28 mouse cellular contexts compared by ENCODE assay signal in genomic region chr19:25336731-25337130, GRCm38 (mm10).
DNase-seq lines count a peak whose midpoint lies in the region; ATAC-seq and TF ChIP-seq lines count a peak whose summit lies in the region.
"Had no signal": no experiment of that assay in that cellular context is flagged by ENCODE, and none has a peak within 500 bp of the region (broad histone marks: within the 10 kb centered on the region; RNA-seq: fewer than 3 reads in every experiment).

No protein-coding gene starts in this region.

- peaks cover 4 to 20% of the 10 kb centered on the region in 2 experiments; a peak in 2 of 4 replicates for H3K4me1 ChIP-seq in MEL (ENCODE audit: control insufficient read depth in 1 of 2, insufficient read depth in 2 of 2, low read length in 2 of 2)
- peaks cover 33% of the 10 kb centered on the region for H3K4me1 ChIP-seq in liver, embryonic 12.5 days
- peaks cover 10% of the 10 kb centered on the region for H3K4me1 ChIP-seq in liver, embryonic 15.5 days (replicated peaks)
- H3K4me1 ChIP-seq in olfactory bulb, adult 2 months (ENCODE audit: control insufficient read depth, insufficient read depth, low read length), result peaks cover 2% of the 10 kb centered on the region; the same call in 1 of the 2 replicates

- H3K36me3 ChIP-seq in MEL (ENCODE audit: control insufficient read depth in 1 of 2, insufficient read depth in 2 of 2, low read length in 2 of 2), result peaks cover 0 to 7% of the 10 kb centered on the region in 2 experiments; a peak in 2 of 4 replicates
- no peaks in the 10 kb centered on the region for H3K36me3 ChIP-seq in liver, embryonic 12.5 days
- H3K36me3 ChIP-seq in liver, embryonic 15.5 days (replicated peaks), result no peaks in the 10 kb centered on the region
- H3K36me3 ChIP-seq: forebrain, embryonic 10.5 days; G1E; heart, embryonic 12.5 days; heart, embryonic 15.5 days had no signal

- no peak for TF ChIP-seq RAD21 in MEL (IDR thresholded peaks at IDR 0.05; ENCODE audit: low read depth, low read length)

- no peaks in the 10 kb centered on the region for H3K79me2 ChIP-seq in MEL (ENCODE audit: control insufficient read depth, insufficient read depth, low read length, poor library complexity)

- no peak overlapping the region for H3K4me2 ChIP-seq in liver, embryonic 12.5 days
- no peak overlapping the region for H3K4me2 ChIP-seq in liver, embryonic 15.5 days
- H3K4me2 ChIP-seq: forebrain, embryonic 13.5 days; heart, embryonic 12.5 days; heart, embryonic 15.5 days; hindbrain, embryonic 14.5 days had no signal

- TF ChIP-seq POLR2A in MEL (IDR thresholded peaks at IDR 0.05; ENCODE audit: control insufficient read depth in 1 of 2, insufficient read depth in 1 of 2, low read depth in 1 of 2, low read length in 2 of 2, poor library complexity in 1 of 2), result no peak
- TF ChIP-seq POLR2A in olfactory bulb, adult 2 months (IDR thresholded peaks at IDR 0.05; ENCODE audit: insufficient read depth, low read depth, low read length), result no peak

- TF ChIP-seq EP300 in MEL (IDR thresholded peaks at IDR 0.05; ENCODE audit: low read depth in 1 of 2, low read length in 2 of 2), result peak; percentile 47 to 62; a peak in 3 of 4 replicates

- no peak overlapping the region for H3K4me3 ChIP-seq in MEL (ENCODE audit: control insufficient read depth in 1 of 2, insufficient read depth in 1 of 2, low read depth in 2 of 2, low read length in 2 of 2)
- no peak overlapping the region for H3K4me3 ChIP-seq in liver, embryonic 12.5 days
- no peak overlapping the region for H3K4me3 ChIP-seq in liver, embryonic 15.5 days (replicated peaks)
- no peak overlapping the region for H3K4me3 ChIP-seq in olfactory bulb, adult 2 months (ENCODE audit: insufficient read depth, low read depth, low read length)
- H3K4me3 ChIP-seq: forebrain, embryonic 10.5 days; forebrain, embryonic 13.5 days; heart, embryonic 12.5 days; heart, embryonic 15.5 days had no signal

- H3K9ac ChIP-seq in MEL (ENCODE audit: control insufficient read depth, low read depth, low read length, poor library complexity, severe bottlenecking), result no peak overlapping the region
- no peak overlapping the region for H3K9ac ChIP-seq in liver, embryonic 12.5 days
- H3K9ac ChIP-seq in liver, embryonic 15.5 days, result no peak overlapping the region
- H3K9ac ChIP-seq: forebrain, embryonic 13.5 days; heart, embryonic 12.5 days; heart, embryonic 15.5 days; hindbrain, embryonic 14.5 days had no signal

- H3K27ac ChIP-seq in MEL (ENCODE audit: control insufficient read depth, low read depth, low read length), result no peak overlapping the region
- H3K27ac ChIP-seq in liver, embryonic 12.5 days, result no peak overlapping the region
- no peak overlapping the region for H3K27ac ChIP-seq in liver, embryonic 15.5 days (replicated peaks)
- 0 out of 2 replicates have a peak overlapping the region, but pooled peaks have one; percentile 7 for H3K27ac ChIP-seq in olfactory bulb, adult 2 months (ENCODE audit: insufficient read depth, low read depth, low read length)
- H3K27ac ChIP-seq: forebrain, embryonic 10.5 days; forebrain, embryonic 13.5 days; heart, embryonic 15.5 days; hindbrain, embryonic 14.5 days; hindbrain, postnatal 0 days had no signal

- H3K9me3 ChIP-seq in MEL (replicated peaks; ENCODE audit: insufficient read depth, low read length), result no peaks in the 10 kb centered on the region
- H3K9me3 ChIP-seq in liver, embryonic 12.5 days (replicated peaks), result no peaks in the 10 kb centered on the region
- no peaks in the 10 kb centered on the region for H3K9me3 ChIP-seq in liver, embryonic 15.5 days (replicated peaks)
- H3K9me3 ChIP-seq: forebrain, embryonic 10.5 days; forebrain, embryonic 13.5 days; heart, embryonic 12.5 days; heart, embryonic 15.5 days had no signal

- no peaks in the 10 kb centered on the region for H3K27me3 ChIP-seq in MEL (ENCODE audit: control insufficient read depth in 1 of 2, insufficient read depth in 2 of 2, low read length in 2 of 2)
- peaks cover 4% of the 10 kb centered on the region; the same call in 1 of the 2 replicates for H3K27me3 ChIP-seq in liver, embryonic 12.5 days (replicated peaks)
- H3K27me3 ChIP-seq in liver, embryonic 15.5 days, result no peaks in the 10 kb centered on the region
- H3K27me3 ChIP-seq: CH12.LX; forebrain, embryonic 13.5 days; heart, embryonic 12.5 days; heart, embryonic 15.5 days had no signal

- 32% methylated on average over 8 of the region's 8 CpGs for WGBS in liver, embryonic 12.5 days (ENCODE audit: insufficient replicate concordance)
- WGBS in liver, embryonic 15.5 days (ENCODE audit: insufficient replicate concordance), result 35% methylated on average over 8 of the region's 8 CpGs
- WGBS in olfactory bulb, adult 2 months, result 90% methylated on average over 8 of the region's 8 CpGs

- no peak for TF ChIP-seq CTCF in MEL (IDR thresholded peaks at IDR 0.05 in 2 of 3, conservative IDR thresholded peaks at IDR 0.05 in 1 of 3; ENCODE audit: control insufficient read depth in 1 of 3, insufficient read depth in 1 of 3, low read depth in 2 of 3, low read length in 3 of 3, poor library complexity in 1 of 3, severe bottlenecking in 1 of 3)
- no peak for TF ChIP-seq CTCF in olfactory bulb, adult 2 months (IDR thresholded peaks at IDR 0.05; ENCODE audit: insufficient read depth, low read depth, low read length)

- peak; percentile 47 for ATAC-seq in liver, embryonic 12.5 days
- ATAC-seq in liver, embryonic 15.5 days (ENCODE audit: insufficient read depth), result peak; percentile 47; the same call in 1 of the 2 replicates
- ATAC-seq: activated CD4-positive, CD25-positive, alpha-beta regulatory T cell, adult 4 months; forebrain, embryonic 13.5 days; forebrain, embryonic 16.5 days; hindbrain, postnatal 0 days; inflammation-experienced regulatory T-cells, adult 6 months had no signal

- intact Hi-C loops in heart, postnatal 10 days (cut with DNase I), result no loop called here

- DNase-seq in MEL (ENCODE audit: low read depth, low spot score), result peak; percentile 65
- DNase-seq in adrenal gland, adult 2 months, result no peak
- no peak for DNase-seq in urinary bladder, postnatal 14 days (ENCODE audit: low spot score)
- no peak for DNase-seq in heart, postnatal 10 days
- DNase-seq: adrenal gland, postnatal 14 days; B cell, adult 2 months; cerebellum, adult 11-12 months; cerebellum, adult 8-10 months; cerebellum, postnatal 10 days; cerebellum, postnatal 36 days; gastrocnemius, postnatal 14 days; heart, adult 11 months; heart, postnatal 14 days; heart, postnatal 4 days had no signal

TF ChIP-seq in MEL, 35 proteins besides CTCF, POLR2A, EP300 and RAD21:
- TF ChIP-seq UBTF (IDR thresholded peaks at IDR 0.05; ENCODE audit: borderline replicate concordance, insufficient read depth, low read depth, low read length), result no peak
- peak; percentile 38 for TF ChIP-seq TAL1 (IDR thresholded peaks at IDR 0.05; ENCODE audit: low read length)
- 0 out of 2 replicates have a peak, but pooled peaks have one; percentile 7 for TF ChIP-seq BHLHE40 (IDR thresholded peaks at IDR 0.05; ENCODE audit: borderline replicate concordance, low read depth, low read length)
- TF ChIP-seq CHD2 (IDR thresholded peaks at IDR 0.05; ENCODE audit: low read length), result no peak
- 0 out of 2 replicates have a peak, but pooled peaks have one; percentile 18 for TF ChIP-seq USF1 (IDR thresholded peaks at IDR 0.05; ENCODE audit: low read depth, low read length)
- peak; percentile 30; the same call in 1 of the 2 replicates for TF ChIP-seq ETS1 (IDR thresholded peaks at IDR 0.05; ENCODE audit: low read depth, low read length)
- no peak for TF ChIP-seq POLR2AphosphoS2 (IDR thresholded peaks at IDR 0.05; ENCODE audit: low read length)
- no peak for TF ChIP-seq HCFC1 (IDR thresholded peaks at IDR 0.05; ENCODE audit: low read depth, low read length)
- no peak for TF ChIP-seq KAT2A (conservative IDR thresholded peaks at IDR 0.05; ENCODE audit: low read depth, low read length)
- TF ChIP-seq GATA1 (IDR thresholded peaks at IDR 0.05; ENCODE audit: low read depth, low read length), result peak; percentile 66
- TF ChIP-seq RCOR1 (IDR thresholded peaks at IDR 0.05; ENCODE audit: low read depth, low read length), result 0 out of 2 replicates have a peak, but pooled peaks have one; percentile 13
- no peak for TF ChIP-seq ZKSCAN1 (IDR thresholded peaks at IDR 0.05; ENCODE audit: low read depth, low read length)
- no peak for TF ChIP-seq NELFE (IDR thresholded peaks at IDR 0.05; ENCODE audit: low read depth, low read length)
- no peak for TF ChIP-seq TBP (IDR thresholded peaks at IDR 0.05; ENCODE audit: low read depth, low read length)
- TF ChIP-seq MEF2A (IDR thresholded peaks at IDR 0.05; ENCODE audit: extremely low read depth, insufficient replicate concordance, low read depth, low read length, poor library complexity, severe bottlenecking), result no peak
- TF ChIP-seq MXI1 (IDR thresholded peaks at IDR 0.05; ENCODE audit: low read depth, low read length), result peak; percentile 48; the same call in 1 of the 2 replicates
- TF ChIP-seq TCF12 (IDR thresholded peaks at IDR 0.05; ENCODE audit: low read depth, low read length), result peak; percentile 40
- peak; percentile 56; the same call in 1 of the 2 replicates for TF ChIP-seq MYC (IDR thresholded peaks at IDR 0.05; ENCODE audit: low read depth, low read length)
- TF ChIP-seq SMC3 (IDR thresholded peaks at IDR 0.05; ENCODE audit: low read depth, low read length), result no peak
- TF ChIP-seq ZNF384 (IDR thresholded peaks at IDR 0.05; ENCODE audit: low read depth, low read length), result no peak
- TF ChIP-seq MAX (IDR thresholded peaks at IDR 0.05; ENCODE audit: low read length), result peak; percentile 81
- no peak for TF ChIP-seq ZC3H11A (IDR thresholded peaks at IDR 0.05; ENCODE audit: low read depth, low read length)
- no peak for TF ChIP-seq GABPA (IDR thresholded peaks at IDR 0.05; ENCODE audit: low read depth, low read length)
- no peak for TF ChIP-seq JUND (IDR thresholded peaks at IDR 0.05; ENCODE audit: low read depth, low read length)
TF ChIP-seq in MEL: peak in this region for 10.
